Mouse (Mus musculus) forebrain, embryonic 14.5 days (tissue): Measurements from ENCODE around the gene Atg7. TPM values are rescaled to one million over a fixed set of nuclear protein-coding genes. Genes with fewer than 3 reads are reported as not detected.
A peak's percentile ranks its signal among the peaks of the same experiment; 100 is the strongest.

Experiments used
- ATAC-seq: fragments of 200-750 bp; cut with Nextera tagmentation; 2 replicates; pipeline ENCODE4 v1.8.0; 2017; ENCODE audit warnings: mild to moderate bottlenecking, moderate library complexity
- DNase-seq: peaks from one replicate; pipeline ENCODE4 v3.0.0-alpha.2; 2015; ENCODE audit warnings: low spot score
- H3K27ac ChIP-seq: fragments of 300-500 bp; sonication (generic); 2 replicates; pipeline ENCODE4 v1.5.1; 2014; ENCODE audit warnings: low read depth, mild to moderate bottlenecking, control low read depth, low read length, moderate library complexity
- H3K27me3 ChIP-seq: fragments of 300-500 bp; sonication (generic); replicated peaks from 2 replicates; pipeline ENCODE4 v1.6.1; 2014; ENCODE audit warnings: low read length, control low read depth, mixed read lengths; ENCODE audit not compliant: control insufficient read depth, insufficient read depth
- H3K36me3 ChIP-seq: fragments of 300-500 bp; sonication (generic); 2 replicates; pipeline ENCODE4 v1.6.1; 2014; ENCODE audit warnings: low read length, control low read depth; ENCODE audit not compliant: control insufficient read depth, insufficient read depth
- H3K4me1 ChIP-seq: fragments of 300-500 bp; sonication (generic); 2 replicates; pipeline ENCODE4 v1.6.1; 2014; ENCODE audit warnings: antibody characterized with exemption, low read length, control low read depth; ENCODE audit not compliant: control insufficient read depth, insufficient read depth
- H3K4me2 ChIP-seq: fragments of 300-500 bp; sonication (generic); 2 replicates; pipeline ENCODE4 v1.6.1; 2014; ENCODE audit warnings: mild to moderate bottlenecking, control low read depth, low read length
- H3K4me3 ChIP-seq: fragments of 300-500 bp; sonication (generic); 2 replicates; pipeline ENCODE4 v1.5.1; 2014; ENCODE audit warnings: low read depth, low read length, control low read depth
- H3K9ac ChIP-seq: fragments of 300-500 bp; sonication (generic); 2 replicates; pipeline ENCODE4 v1.6.1; 2014; ENCODE audit warnings: mild to moderate bottlenecking, low read length, control low read depth, moderate library complexity
- H3K9me3 ChIP-seq: fragments of 300-500 bp; sonication (generic); replicated peaks from 2 replicates; pipeline ENCODE4 v1.6.1; 2016; ENCODE audit warnings: low read length, control low read depth, mixed read lengths; ENCODE audit not compliant: control insufficient read depth
- WGBS: fragments of 180-500 bp; shearing (Covaris S2); extraction: QIAGEN DNeasy Blood & Tissue Kit; methylation state at CpG from one replicate; pipeline ENCODE4 v1.1.7; 2014; 5-methylcytosine and 5-hydroxymethylcytosine counted together
- polyA plus RNA-seq: library from polyadenylated mRNA; unstranded; fragments of >200 nt; fragmentation: Nextera tagmentation; extraction: Ambion mirVana; gene quantifications from 2 replicates; pipeline ENCODE4 v1.2.1, GENCODE M21; 2014

Gene Atg7
- polyA plus RNA-seq, 1 experiment from 2014 or later = 21.8 TPM

GRCm38 (mm10) chr6:114890411-114891115 lies 247.7 kb downstream of the Atg7 start:
- no peak overlapping the region for H3K4me3 ChIP-seq
- H3K4me1 ChIP-seq = peaks cover 51% of the 10 kb centered on the region
- H3K9ac ChIP-seq = peak overlapping the region; percentile 35; the same call in 1 of the 2 replicates
- DNase-seq = peak; percentile 95
- ATAC-seq = peak; percentile 60
- WGBS = 18% methylated on average over 19 of the region's 19 CpGs
- peak overlapping the region; percentile 32; the same call in 1 of the 2 replicates for H3K4me2 ChIP-seq
- peaks cover 6% of the 10 kb centered on the region; the same call in 1 of the 2 replicates for H3K36me3 ChIP-seq
- H3K9me3 ChIP-seq = no peaks in the 10 kb centered on the region
- H3K27ac ChIP-seq = peak overlapping the region; percentile 74
- H3K27me3 ChIP-seq = no peaks in the 10 kb centered on the region

GRCm38 (mm10) chr6:114891272-114891671 lies 248.4 kb downstream of the Atg7 start:
- ATAC-seq (no peak), DNase-seq (no peak)
- Histone ChIP-seq H3K27me3 (no peaks in the 10 kb centered on the region), H3K9me3 (no peaks in the 10 kb centered on the region), H3K4me2 (peak overlapping the region; percentile 32; the same call in 1 of the 2 replicates), H3K9ac (0 out of 2 replicates have a peak overlapping the region, but pooled peaks have one; percentile 17), H3K4me3 (no peak overlapping the region), H3K27ac (peak overlapping the region; percentile 74), H3K4me1 (peaks cover 51% of the 10 kb centered on the region), H3K36me3 (peaks cover 6% of the 10 kb centered on the region; the same call in 1 of the 2 replicates)
- WGBS = 73% methylated on average over 12 of the region's 12 CpGs

- WGBS = 48% methylated on average over 12 of the region's 12 CpGs
- ATAC-seq = no peak
These were observed 248.9 kb downstream of the Atg7 start for GRCm38 (mm10) chr6:114891771-114892170.

GRCm38 (mm10) chr6:114892363-114892762 lies 249.5 kb downstream of the Atg7 start:
- H3K4me2 ChIP-seq = peak overlapping the region; percentile 41
- H3K9me3 ChIP-seq = no peaks in the 10 kb centered on the region
- peak overlapping the region; percentile 56 for H3K27ac ChIP-seq
- peaks cover 51% of the 10 kb centered on the region for H3K4me1 ChIP-seq
- 0 out of 2 replicates have a peak overlapping the region, but pooled peaks have one; percentile 37 for H3K9ac ChIP-seq
- 2% methylated on average over 6 of the region's 6 CpGs for WGBS
- ATAC-seq (peak; percentile 50), DNase-seq (peak; percentile 88)
- peaks cover 6% of the 10 kb centered on the region; the same call in 1 of the 2 replicates for H3K36me3 ChIP-seq
- no peak overlapping the region for H3K4me3 ChIP-seq
- H3K27me3 ChIP-seq = no peaks in the 10 kb centered on the region

More at GRCm38 (mm10) chr6:114891771-114892170, 248.9 kb downstream of the Atg7 start:
- Histone ChIP-seq H3K4me1 (peaks cover 51% of the 10 kb centered on the region), H3K9me3 (no peaks in the 10 kb centered on the region), H3K27me3 (no peaks in the 10 kb centered on the region), H3K9ac (0 out of 2 replicates have a peak overlapping the region, but pooled peaks have one; percentile 4), H3K36me3 (peaks cover 6% of the 10 kb centered on the region; the same call in 1 of the 2 replicates), H3K4me3 (no peak overlapping the region), H3K4me2 (0 out of 2 replicates have a peak overlapping the region, but pooled peaks have one; percentile 41), H3K27ac (peak overlapping the region; percentile 56)
- no peak for DNase-seq

GRCm38 (mm10) chr6:114893427-114894209 lies 250.7 kb downstream of the Atg7 start:
- WGBS = 81% methylated on average over 20 of the region's 20 CpGs
- no peaks in the 10 kb centered on the region for H3K9me3 ChIP-seq
- H3K36me3 ChIP-seq = peaks cover 5% of the 10 kb centered on the region; the same call in 1 of the 2 replicates
- no peaks in the 10 kb centered on the region for H3K27me3 ChIP-seq
- peak overlapping the region; percentile 37; the same call in 1 of the 2 replicates for H3K9ac ChIP-seq
- H3K4me2 ChIP-seq = no peak overlapping the region
- peaks cover 50% of the 10 kb centered on the region for H3K4me1 ChIP-seq
- DNase-seq = no peak
- no peak overlapping the region for H3K27ac ChIP-seq
- no peak for ATAC-seq
- no peak overlapping the region for H3K4me3 ChIP-seq

- Histone ChIP-seq H3K4me1 (peaks cover 43% of the 10 kb centered on the region), H3K27ac (no peak overlapping the region), H3K4me2 (no peak overlapping the region), H3K4me3 (no peak overlapping the region), H3K9me3 (no peaks in the 10 kb centered on the region), H3K27me3 (no peaks in the 10 kb centered on the region), H3K9ac (no peak overlapping the region), H3K36me3 (no peaks in the 10 kb centered on the region)
- WGBS = 83% methylated on average over 4 of the region's 4 CpGs
- no peak for ATAC-seq
- DNase-seq = no peak
These were observed 251.7 kb downstream of the Atg7 start for GRCm38 (mm10) chr6:114894548-114895106.

GRCm38 (mm10) chr6:114895191-114895590 lies 252.3 kb downstream of the Atg7 start:
- Histone ChIP-seq H3K4me2 (no peak overlapping the region), H3K4me1 (peaks cover 43% of the 10 kb centered on the region), H3K27me3 (no peaks in the 10 kb centered on the region), H3K9ac (no peak overlapping the region), H3K4me3 (no peak overlapping the region), H3K9me3 (no peaks in the 10 kb centered on the region), H3K36me3 (no peaks in the 10 kb centered on the region), H3K27ac (no peak overlapping the region)
- ATAC-seq (no peak), DNase-seq (no peak)
- 92% methylated on average over 7 of the region's 7 CpGs for WGBS

- no peaks in the 10 kb centered on the region for H3K9me3 ChIP-seq
- H3K4me2 ChIP-seq = no peak overlapping the region
- 73% methylated on average over 2 of the region's 2 CpGs for WGBS
- no peaks in the 10 kb centered on the region for H3K27me3 ChIP-seq
- no peak overlapping the region for H3K4me3 ChIP-seq
- peaks cover 41% of the 10 kb centered on the region for H3K4me1 ChIP-seq
- no peak overlapping the region for H3K27ac ChIP-seq
- ATAC-seq (no peak), DNase-seq (no peak)
- H3K9ac ChIP-seq = no peak overlapping the region
- no peaks in the 10 kb centered on the region for H3K36me3 ChIP-seq
These were observed 253.4 kb downstream of the Atg7 start for GRCm38 (mm10) chr6:114896281-114896680.
